Mouse (Mus musculus) midbrain, embryonic 11.5 days (tissue): ENCODE data around the gene Shld2. TPM values are rescaled to one million over a fixed set of nuclear protein-coding genes. Genes with fewer than 3 reads are reported as not detected.
A peak's percentile ranks its signal among the peaks of the same experiment; 100 is the strongest.

Experiments used
- ATAC-seq: fragments of 200-750 bp; cut with Nextera tagmentation; 2 replicates; pipeline ENCODE4 v1.8.0; 2017; ENCODE audit warnings: moderate TSS enrichment, moderate library complexity; ENCODE audit not compliant: low FRiP score
- DNase-seq: peaks from one replicate; pipeline ENCODE4 v3.0.0; 2015; ENCODE audit warnings: low spot score; ENCODE audit errors: missing footprints
- H3K27ac ChIP-seq: fragments of 300-500 bp; sonication (generic); 2 replicates; pipeline ENCODE4 v1.5.1; 2014; ENCODE audit warnings: low read depth, low read length
- H3K27me3 ChIP-seq: fragments of 300-500 bp; sonication (generic); 2 replicates; pipeline ENCODE4 v1.6.1; 2014; ENCODE audit warnings: mild to moderate bottlenecking, low read length, moderate library complexity, mixed read lengths; ENCODE audit not compliant: control insufficient read depth, insufficient read depth
- H3K36me3 ChIP-seq: fragments of 300-500 bp; sonication (generic); 2 replicates; pipeline ENCODE4 v1.6.1; 2014; ENCODE audit warnings: mild to moderate bottlenecking, low read length, moderate library complexity, mixed read lengths; ENCODE audit not compliant: control insufficient read depth, insufficient read depth
- H3K4me1 ChIP-seq: fragments of 300-500 bp; sonication (generic); 2 replicates; pipeline ENCODE4 v1.6.1; 2014; ENCODE audit warnings: low read length; ENCODE audit not compliant: control insufficient read depth, insufficient read depth
- H3K4me2 ChIP-seq: fragments of 300-500 bp; sonication (generic); 2 replicates; pipeline ENCODE4 v1.6.1; 2014; ENCODE audit warnings: mild to moderate bottlenecking, moderate library complexity
- H3K4me3 ChIP-seq: fragments of 300-500 bp; sonication (generic); 2 replicates; pipeline ENCODE4 v1.5.1; 2014; ENCODE audit warnings: low read depth, low read length
- H3K9ac ChIP-seq: fragments of 300-500 bp; sonication (generic); 2 replicates; pipeline ENCODE4 v1.6.1; 2014; ENCODE audit warnings: low read length
- H3K9me3 ChIP-seq: fragments of 300-500 bp; sonication (generic); 2 replicates; pipeline ENCODE4 v1.6.1; 2016; ENCODE audit warnings: low read length; ENCODE audit not compliant: control insufficient read depth
- WGBS: fragments of 180-500 bp; shearing (Covaris S2); extraction: QIAGEN DNeasy Blood & Tissue Kit; methylation state at CpG from one replicate; pipeline ENCODE4 v1.1.7; 2014; 5-methylcytosine and 5-hydroxymethylcytosine counted together
- polyA plus RNA-seq: library from polyadenylated mRNA; unstranded; fragments of >200 nt; fragmentation: Nextera tagmentation; extraction: Ambion mirVana; gene quantifications from 2 replicates; pipeline ENCODE4 v1.2.1, GENCODE M21; 2014

Gene Shld2
- polyA plus RNA-seq, 1 experiment from 2014 or later, result 8.0 TPM

GRCm38 (mm10) chr14:34348301-34348700 lies 38.0 kb upstream of the Shld2 start:
- no peak overlapping the region for H3K4me2 ChIP-seq
- H3K9me3 ChIP-seq, result no peaks in the 10 kb centered on the region
- ATAC-seq, result no peak
- DNase-seq, result no peak
- H3K36me3 ChIP-seq, result peaks cover 1% of the 10 kb centered on the region; the same call in 1 of the 2 replicates
- no peak overlapping the region for H3K9ac ChIP-seq
- H3K27me3 ChIP-seq, result no peaks in the 10 kb centered on the region
- no peaks in the 10 kb centered on the region for H3K4me1 ChIP-seq
- H3K27ac ChIP-seq, result no peak overlapping the region
- 85% methylated on average over 7 of the region's 7 CpGs for WGBS
- H3K4me3 ChIP-seq, result no peak overlapping the region

- Histone ChIP-seq H3K27ac (no peak overlapping the region), H3K4me2 (no peak overlapping the region), H3K4me1 (no peaks in the 10 kb centered on the region), H3K9me3 (no peaks in the 10 kb centered on the region), H3K27me3 (no peaks in the 10 kb centered on the region), H3K36me3 (peaks cover 4% of the 10 kb centered on the region; the same call in 1 of the 2 replicates), H3K9ac (no peak overlapping the region), H3K4me3 (no peak overlapping the region)
- ATAC-seq (no peak), DNase-seq (no peak)
- 91% methylated on average over 5 of the region's 5 CpGs for WGBS
Observed at GRCm38 (mm10) chr14:34347084-34347483, 36.8 kb upstream of the Shld2 start.

- H3K4me1 ChIP-seq, result no peaks in the 10 kb centered on the region
- no peaks in the 10 kb centered on the region for H3K9me3 ChIP-seq
- no peaks in the 10 kb centered on the region for H3K27me3 ChIP-seq
- peaks cover 4% of the 10 kb centered on the region; the same call in 1 of the 2 replicates for H3K36me3 ChIP-seq
- H3K27ac ChIP-seq, result no peak overlapping the region
- no peak overlapping the region for H3K4me3 ChIP-seq
- no peak overlapping the region for H3K9ac ChIP-seq
- WGBS, result 64% methylated on average over 12 of the region's 12 CpGs
- peak; percentile 19; the same call in 1 of the 2 replicates for ATAC-seq
- H3K4me2 ChIP-seq, result no peak overlapping the region
- DNase-seq, result no peak
Observed at GRCm38 (mm10) chr14:34345771-34346566, 35.7 kb upstream of the Shld2 start.

GRCm38 (mm10) chr14:34344361-34344760 lies 34.1 kb upstream of the Shld2 start:
- Histone ChIP-seq H3K36me3 (peaks cover 4% of the 10 kb centered on the region; the same call in 1 of the 2 replicates), H3K4me2 (no peak overlapping the region), H3K27me3 (no peaks in the 10 kb centered on the region), H3K9ac (no peak overlapping the region), H3K27ac (no peak overlapping the region), H3K4me1 (no peaks in the 10 kb centered on the region), H3K9me3 (no peaks in the 10 kb centered on the region), H3K4me3 (no peak overlapping the region)
- DNase-seq, result no peak
- no peak for ATAC-seq
- 86% methylated on average over 5 of the region's 5 CpGs for WGBS

DNA sequence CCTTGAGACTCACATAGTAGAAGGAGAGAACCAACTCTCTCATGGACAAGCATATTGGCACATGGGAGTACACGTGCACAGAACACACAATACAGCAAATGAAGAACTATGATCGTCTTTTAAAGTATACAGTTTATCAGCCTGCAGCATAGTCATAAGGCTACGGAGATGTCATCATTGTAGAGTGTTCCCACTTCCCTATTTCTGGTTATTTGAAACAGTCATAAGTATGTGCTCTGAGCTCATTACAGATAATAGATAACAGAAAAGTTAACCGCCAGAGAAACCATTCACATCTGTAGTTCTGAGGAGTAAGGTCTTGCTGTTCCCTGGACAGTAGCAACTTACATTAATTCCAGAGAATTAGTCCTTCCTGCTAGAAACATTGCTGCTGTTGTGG lies 32.8 kb upstream of the Shld2 start:
- Histone ChIP-seq H3K9me3 (no peaks in the 10 kb centered on the region), H3K4me3 (no peak overlapping the region), H3K4me2 (no peak overlapping the region), H3K27me3 (no peaks in the 10 kb centered on the region), H3K36me3 (peaks cover 4% of the 10 kb centered on the region; the same call in 1 of the 2 replicates), H3K27ac (no peak overlapping the region), H3K9ac (no peak overlapping the region), H3K4me1 (no peaks in the 10 kb centered on the region)
- DNase-seq (no peak), ATAC-seq (no peak)
- WGBS, result 95% methylated on average over 4 of the region's 4 CpGs

- H3K9me3 ChIP-seq, result no peaks in the 10 kb centered on the region
- no peaks in the 10 kb centered on the region for H3K4me1 ChIP-seq
- H3K27me3 ChIP-seq, result no peaks in the 10 kb centered on the region
- WGBS, result 91% methylated on average over 4 of the region's 4 CpGs
- ATAC-seq (no peak), DNase-seq (peak; percentile 76)
- H3K4me3 ChIP-seq, result no peak overlapping the region
- peaks cover 4% of the 10 kb centered on the region; the same call in 1 of the 2 replicates for H3K36me3 ChIP-seq
- H3K4me2 ChIP-seq, result no peak overlapping the region
- no peak overlapping the region for H3K9ac ChIP-seq
- no peak overlapping the region for H3K27ac ChIP-seq
Observed at GRCm38 (mm10) chr14:34341993-34342392, 31.7 kb upstream of the Shld2 start.

- Histone ChIP-seq H3K27ac (no peak overlapping the region), H3K36me3 (peaks cover 9% of the 10 kb centered on the region; the same call in 1 of the 2 replicates), H3K27me3 (no peaks in the 10 kb centered on the region), H3K9me3 (no peaks in the 10 kb centered on the region), H3K4me1 (no peaks in the 10 kb centered on the region), H3K9ac (no peak overlapping the region), H3K4me3 (no peak overlapping the region), H3K4me2 (no peak overlapping the region)
- DNase-seq (peak; percentile 76), ATAC-seq (no peak)
- 63% methylated on average over 1 of the region's 1 CpGs for WGBS
Observed at GRCm38 (mm10) chr14:34339446-34339845, 29.2 kb upstream of the Shld2 start.

GRCm38 (mm10) chr14:34332476-34332875 lies 22.2 kb upstream of the Shld2 start:
- Histone ChIP-seq H3K9me3 (no peaks in the 10 kb centered on the region), H3K36me3 (peaks cover 12% of the 10 kb centered on the region; the same call in 1 of the 2 replicates), H3K4me2 (no peak overlapping the region), H3K9ac (no peak overlapping the region), H3K4me1 (no peaks in the 10 kb centered on the region), H3K27me3 (no peaks in the 10 kb centered on the region), H3K27ac (no peak overlapping the region), H3K4me3 (no peak overlapping the region)
- ATAC-seq (no peak), DNase-seq (no peak)
- 92% methylated on average over 5 of the region's 5 CpGs for WGBS

DNA sequence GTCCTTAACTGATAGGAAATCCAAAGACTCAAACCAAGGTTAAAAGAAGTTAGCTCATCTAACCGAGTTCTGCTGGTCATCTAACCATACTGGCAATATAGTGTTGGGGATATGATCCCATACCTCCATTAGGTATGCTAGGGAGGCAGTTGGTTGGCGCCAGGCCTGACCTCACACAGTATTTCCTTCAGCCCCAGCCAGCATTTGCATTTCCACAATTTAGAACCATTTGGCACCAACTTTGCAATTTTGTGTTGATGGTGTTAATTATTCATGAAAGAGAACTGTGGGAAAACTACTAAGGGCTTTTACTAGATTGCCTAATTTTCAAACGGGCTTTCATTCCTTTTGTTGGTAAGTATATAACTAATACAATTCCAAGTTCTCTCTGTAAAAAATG lies 21.6 kb upstream of the Shld2 start:
- no peak overlapping the region for H3K4me3 ChIP-seq
- ATAC-seq (no peak), DNase-seq (no peak)
- H3K27ac ChIP-seq, result no peak overlapping the region
- no peak overlapping the region for H3K4me2 ChIP-seq
- no peaks in the 10 kb centered on the region for H3K9me3 ChIP-seq
- no peaks in the 10 kb centered on the region for H3K4me1 ChIP-seq
- no peaks in the 10 kb centered on the region for H3K27me3 ChIP-seq
- 92% methylated on average over 3 of the region's 3 CpGs for WGBS
- H3K9ac ChIP-seq, result no peak overlapping the region
- peaks cover 12% of the 10 kb centered on the region; the same call in 1 of the 2 replicates for H3K36me3 ChIP-seq
